In genomic region chrX:106139309-106140070, GRCm38 (mm10) we compare ENCODE assay signal across 12 mouse cellular contexts. TPM values are rescaled to one million over a fixed set of nuclear protein-coding genes. Genes with fewer than 3 reads are reported as not detected.
DNase-seq lines count a peak whose midpoint lies in the region; ATAC-seq lines count a peak whose summit lies in the region.
"Had no signal": no experiment of that assay in that cellular context is flagged by ENCODE, and none has a peak within 500 bp of the region (broad histone marks: within the 10 kb centered on the region; RNA-seq: fewer than 3 reads in every experiment).

No protein-coding gene starts in this region.

- peak; percentile 32 for ATAC-seq in granulocyte monocyte progenitor cell, adult 5-6 weeks (replicated peaks; ENCODE audit: poor library complexity, severe bottlenecking)
- ATAC-seq: midbrain, embryonic 15.5 days had no signal

- peak; percentile 4 to 14 for DNase-seq in heart, adult 9 months (ENCODE audit: low spot score in 2 of 2)
- no peak for DNase-seq in heart, postnatal 25 days (ENCODE audit: low spot score)
- peak; percentile 18 for DNase-seq in lung, postnatal 36 days
- DNase-seq in lung, postnatal 25 days (ENCODE audit: low spot score), result no peak
- peak; percentile 1 for DNase-seq in right cerebral cortex, postnatal 4 days
- no peak for DNase-seq in urinary bladder, postnatal 36 days (ENCODE audit: low spot score in 2 of 2)
- DNase-seq in cerebellum, postnatal 25 days, result no peak
- DNase-seq: adrenal gland, postnatal 10 days; heart, postnatal 36 days; thymus, postnatal 4 days had no signal

- intact Hi-C loops in heart, postnatal 25 days (cut with DNase I), result no loop called here

RNA-seq across cellular contexts. Expression of gene Tlr13, which starts 3.5 kb away (rescaled TPM):
- total RNA-seq in heart, postnatal 25 days (2021), result 1 to 10 TPM; 1.2 to 1.4 TPM
- 0.39 and 0.96 TPM in 2 replicates for total RNA-seq in granulocyte monocyte progenitor cell, adult 5-6 weeks (2014; fragmentation: Nextera tagmentation)
- 1.8 and 2.0 TPM in 2 replicates for total RNA-seq in granulocyte monocyte progenitor cell, adult 5-6 weeks (2017)

RNA-seq across cellular contexts. Expression of gene Pgk1, which starts 47.4 kb away (rescaled TPM):
- total RNA-seq in heart, postnatal 25 days (2021), result 100 to 1,000 TPM; 586 to 594 TPM
- 363 and 404 TPM in 2 replicates for total RNA-seq in granulocyte monocyte progenitor cell, adult 5-6 weeks (2014; fragmentation: Nextera tagmentation)
- total RNA-seq in granulocyte monocyte progenitor cell, adult 5-6 weeks (2017), result 392 and 401 TPM in 2 replicates

Comparison
In these comparisons a context has a peak if more than half of its experiments do, and no peak if none do; other contexts are left out.
1. DNase-seq: peak in heart, adult 9 months (2 of 2), lung, postnatal 36 days (single experiment) and right cerebral cortex, postnatal 4 days (single experiment); none in heart, postnatal 25 days (single experiment), lung, postnatal 25 days (single experiment), urinary bladder, postnatal 36 days (0 of 2) and cerebellum, postnatal 25 days (0 of 2).